Mouse (Mus musculus): Measurements from ENCODE around the gene Pheta2. TPM values are rescaled to one million over a fixed set of nuclear protein-coding genes. Genes with fewer than 3 reads are reported as not detected.

The Pheta2 gene
- total and polyA plus RNA-seq, 3 experiments = 0.08 TPM; not detected in 2

- Histone ChIP-seq H3K36me3 (replicated peaks in 1 of 2; ENCODE audit: control insufficient read depth in 1 of 2, insufficient read depth in 1 of 2, low read length in 1 of 2) (no peaks in the 10 kb centered on the region), H3K4me3 (replicated peaks in 1 of 3; ENCODE audit: low read depth in 2 of 3, low read length in 2 of 3, poor library complexity in 1 of 3) (no peak overlapping the region), H3K9ac (ENCODE audit: insufficient read depth, low read depth) (no peak overlapping the region), H3K27ac (ENCODE audit: insufficient read depth, low read depth) (no peak overlapping the region), H3K4me2 (ENCODE audit: insufficient read depth, low read depth, poor library complexity, severe bottlenecking) (no peak overlapping the region), H3K27me3 (replicated peaks) (peaks cover 32% of the 10 kb centered on the region), H3K4me1 (ENCODE audit: control insufficient read depth in 1 of 2, insufficient read depth in 2 of 2) (no peaks in the 10 kb centered on the region), H3K9me3 (replicated peaks; ENCODE audit: low read length) (no peaks in the 10 kb centered on the region), H3K79me2 (replicated peaks; ENCODE audit: control insufficient read depth, extremely low read depth, insufficient read depth, poor library complexity, severe bottlenecking) (no peaks in the 10 kb centered on the region)
- in situ Hi-C loops (cut with MboI; ENCODE audit: low pct_ligation_motif_present, low pct_unique_long_range_greater_than_20kb, low sequenced_read_pairs) = no loop called here
- no peak for DNase-seq (ENCODE audit: extremely low read depth)
- TF ChIP-seq IRF4 (IDR thresholded peaks at IDR 0.05; ENCODE audit: low read depth, low read length) = no peak
- no peak for TF ChIP-seq TBP (conservative IDR thresholded peaks at IDR 0.05; ENCODE audit: low read depth, low read length)
- TF ChIP-seq MAFK (IDR thresholded peaks at IDR 0.05; ENCODE audit: insufficient replicate concordance, low read length) = no peak
- TF ChIP-seq MAZ (IDR thresholded peaks at IDR 0.05; ENCODE audit: low read depth, low read length) = no peak
- TF ChIP-seq SIN3A (IDR thresholded peaks at IDR 0.05; ENCODE audit: low read length) = no peak
- TF ChIP-seq GABPA (IDR thresholded peaks at IDR 0.05; ENCODE audit: insufficient replicate concordance, low read depth, low read length) = no peak
- TF ChIP-seq UBTF (IDR thresholded peaks at IDR 0.05; ENCODE audit: low read depth, low read length) = no peak
- TF ChIP-seq E2F4 (IDR thresholded peaks at IDR 0.05; ENCODE audit: insufficient replicate concordance, low read depth, low read length) = no peak
- no peak for TF ChIP-seq JUN (IDR thresholded peaks at IDR 0.05; ENCODE audit: insufficient read depth, low read depth, low read length)
- no peak for TF ChIP-seq JUND (conservative IDR thresholded peaks at IDR 0.05; ENCODE audit: low read depth, low read length)
- TF ChIP-seq SMC3 (IDR thresholded peaks at IDR 0.05; ENCODE audit: low read depth, low read length) = no peak
- no peak for TF ChIP-seq BHLHE40 (IDR thresholded peaks at IDR 0.05; ENCODE audit: low read depth, low read length)
- TF ChIP-seq CTCF (conservative IDR thresholded peaks at IDR 0.05 in 1 of 2, IDR thresholded peaks at IDR 0.05 in 1 of 2; ENCODE audit: low read depth in 2 of 2, low read length in 2 of 2) = no peak
- no peak for TF ChIP-seq MAX (IDR thresholded peaks at IDR 0.05; ENCODE audit: low read length)
- TF ChIP-seq ZNF384 (IDR thresholded peaks at IDR 0.05; ENCODE audit: low read depth, low read length) = no peak
- TF ChIP-seq ELF1 (IDR thresholded peaks at IDR 0.05; ENCODE audit: low read depth, low read length) = no peak
- dilution Hi-C loops (cut with MboI; ENCODE audit: extremely low pct_ligation_motif_present, extremely low pct_unique_long_range_greater_than_20kb, low sequenced_read_pairs) = no loop called here
Observed at GRCm38 (mm10) chr15:82317839-82318238, 20.9 kb upstream of the Pheta2 start.

GRCm38 (mm10) chr15:82319613-82320012, 19.1 kb upstream of the Pheta2 start:
- Histone ChIP-seq H3K27ac (ENCODE audit: insufficient read depth, low read depth) (no peak overlapping the region), H3K27me3 (replicated peaks) (peaks cover 17% of the 10 kb centered on the region), H3K9me3 (replicated peaks; ENCODE audit: low read length) (no peaks in the 10 kb centered on the region), H3K9ac (ENCODE audit: insufficient read depth, low read depth) (no peak overlapping the region), H3K79me2 (replicated peaks; ENCODE audit: control insufficient read depth, extremely low read depth, insufficient read depth, poor library complexity, severe bottlenecking) (no peaks in the 10 kb centered on the region), H3K4me3 (replicated peaks in 1 of 3; ENCODE audit: low read depth in 2 of 3, low read length in 2 of 3, poor library complexity in 1 of 3) (no peak overlapping the region), H3K4me2 (ENCODE audit: insufficient read depth, low read depth, poor library complexity, severe bottlenecking) (no peak overlapping the region), H3K36me3 (replicated peaks in 1 of 2; ENCODE audit: control insufficient read depth in 1 of 2, insufficient read depth in 1 of 2, low read length in 1 of 2) (no peaks in the 10 kb centered on the region), H3K4me1 (ENCODE audit: control insufficient read depth in 1 of 2, insufficient read depth in 2 of 2) (no peaks in the 10 kb centered on the region)
- DNase-seq (ENCODE audit: extremely low read depth) = no peak
- in situ Hi-C loops (cut with MboI; ENCODE audit: low pct_ligation_motif_present, low pct_unique_long_range_greater_than_20kb, low sequenced_read_pairs) = no loop called here
- TF ChIP-seq BHLHE40 (IDR thresholded peaks at IDR 0.05; ENCODE audit: low read depth, low read length) (no peak), PAX5 (IDR thresholded peaks at IDR 0.05; ENCODE audit: low read length) (no peak), POLR2A (IDR thresholded peaks at IDR 0.05; ENCODE audit: low read depth, low read length) (no peak), RAD21 (IDR thresholded peaks at IDR 0.05; ENCODE audit: low read depth, low read length) (no peak), NELFE (IDR thresholded peaks at IDR 0.05; ENCODE audit: low read depth, low read length) (no peak), MYC (IDR thresholded peaks at IDR 0.05; ENCODE audit: low read depth, low read length) (no peak), ELF1 (IDR thresholded peaks at IDR 0.05; ENCODE audit: low read depth, low read length) (no peak)
- dilution Hi-C loops (cut with MboI; ENCODE audit: extremely low pct_ligation_motif_present, extremely low pct_unique_long_range_greater_than_20kb, low sequenced_read_pairs) = no loop called here
